Mouse (Mus musculus) C2C12 (cell line): Measurements from ENCODE around the gene Lrpap1.

Experiments used
- CEBPB ChIP-seq: IDR thresholded peaks from one replicate; pipeline ENCODE4 v1.6.1; 2011; ENCODE audit warnings: low read depth, mild to moderate bottlenecking, control low read depth, moderate library complexity
- CTCF ChIP-seq: IDR thresholded peaks from one replicate; pipeline ENCODE4 v1.5.1; 2011; ENCODE audit not compliant: control insufficient read depth, insufficient read depth, insufficient read length
- FOSL1 ChIP-seq: IDR thresholded peaks from one replicate; pipeline ENCODE4 v1.8.0; 2011; ENCODE audit warnings: mild to moderate bottlenecking, low read length; ENCODE audit not compliant: poor library complexity, insufficient read depth, severe bottlenecking
- MAX ChIP-seq: IDR thresholded peaks from one replicate; pipeline ENCODE4 v1.6.1; 2011; ENCODE audit warnings: mild to moderate bottlenecking, control low read depth
- MYOD1 ChIP-seq: IDR thresholded peaks from one replicate; pipeline ENCODE4 v1.6.1; 2011; ENCODE audit warnings: low read depth; ENCODE audit not compliant: control insufficient read depth, insufficient read length
- MYOG ChIP-seq: IDR thresholded peaks from one replicate; pipeline ENCODE4 v1.6.1; 2011; ENCODE audit not compliant: control insufficient read depth, insufficient read length; ENCODE audit errors: extremely low read depth
- USF1 ChIP-seq: IDR thresholded peaks from one replicate; pipeline ENCODE4 v1.6.1; 2011; ENCODE audit warnings: low read depth, mild to moderate bottlenecking, control low read depth, moderate library complexity

- TF ChIP-seq CTCF = no peak
- no peak for TF ChIP-seq MYOD1
- no peak for TF ChIP-seq USF1
- TF ChIP-seq MYOG = no peak
- no peak for TF ChIP-seq CEBPB
- TF ChIP-seq MAX = no peak
- no peak for TF ChIP-seq FOSL1
These were observed 25.7 kb upstream of the Lrpap1 start for GRCm38 (mm10) chr5:35131237-35131636.
